Mouse (Mus musculus) midbrain, embryonic 16.5 days (tissue): ENCODE data around the gene Amacr. TPM values are rescaled to one million over a fixed set of nuclear protein-coding genes. Genes with fewer than 3 reads are reported as not detected.

Experiments used
- ATAC-seq: fragments of 200-750 bp; cut with Nextera tagmentation; 2 replicates; pipeline ENCODE4 v1.8.0; 2017; ENCODE audit warnings: moderate TSS enrichment
- H3K27ac ChIP-seq: fragments of 300-500 bp; sonication (generic); 2 replicates; pipeline ENCODE4 v1.5.1; 2014; ENCODE audit warnings: mild to moderate bottlenecking, low read length, mixed read lengths
- H3K27me3 ChIP-seq: fragments of 300-500 bp; sonication (generic); 2 replicates; pipeline ENCODE4 v1.6.1; 2014; ENCODE audit warnings: low read depth, low read length, mixed read lengths; ENCODE audit not compliant: control insufficient read depth, insufficient read depth
- H3K36me3 ChIP-seq: fragments of 300-500 bp; sonication (generic); 2 replicates; pipeline ENCODE4 v1.6.1; 2014; ENCODE audit warnings: mild to moderate bottlenecking, low read length, moderate library complexity, mixed read lengths; ENCODE audit not compliant: control insufficient read depth, insufficient read depth
- H3K4me1 ChIP-seq: fragments of 300-500 bp; sonication (generic); 2 replicates; pipeline ENCODE4 v1.6.1; 2014; ENCODE audit warnings: mild to moderate bottlenecking, low read length, mixed read lengths; ENCODE audit not compliant: control insufficient read depth, insufficient read depth
- H3K4me2 ChIP-seq: fragments of 300-500 bp; sonication (generic); 2 replicates; pipeline ENCODE4 v1.6.1; 2014; ENCODE audit warnings: mild to moderate bottlenecking, low read length, mixed read lengths
- H3K4me3 ChIP-seq: fragments of 300-500 bp; sonication (generic); 2 replicates; pipeline ENCODE4 v1.5.1; 2014; ENCODE audit warnings: low read depth, mild to moderate bottlenecking, low read length, moderate library complexity, mixed read lengths
- H3K9ac ChIP-seq: fragments of 300-500 bp; sonication (generic); 2 replicates; pipeline ENCODE4 v1.6.1; 2014; ENCODE audit warnings: low read depth, low read length, mixed read lengths
- H3K9me3 ChIP-seq: fragments of 300-500 bp; sonication (generic); replicated peaks from 2 replicates; pipeline ENCODE4 v1.6.1; 2014; ENCODE audit warnings: mild to moderate bottlenecking, low read length, mixed read lengths; ENCODE audit not compliant: control insufficient read depth, poor library complexity, severe bottlenecking
- WGBS: fragments of 180-500 bp; shearing (Covaris S2); extraction: QIAGEN DNeasy Blood & Tissue Kit; methylation state at CpG from one replicate; pipeline ENCODE4 v1.1.7; 2014; 5-methylcytosine and 5-hydroxymethylcytosine counted together
- polyA plus RNA-seq: library from polyadenylated mRNA; unstranded; fragments of >200 nt; fragmentation: Nextera tagmentation; extraction: Ambion mirVana; gene quantifications from 2 replicates; pipeline ENCODE4 v1.2.1, GENCODE M21; 2015

Gene Amacr
- polyA plus RNA-seq, 1 experiment from 2014 or later: 10.8 TPM

- Histone ChIP-seq H3K27me3 (no peaks in the 10 kb centered on the region), H3K36me3 (no peaks in the 10 kb centered on the region), H3K4me2 (no peak overlapping the region), H3K9me3 (no peaks in the 10 kb centered on the region), H3K4me1 (no peaks in the 10 kb centered on the region), H3K4me3 (no peak overlapping the region), H3K27ac (no peak overlapping the region), H3K9ac (no peak overlapping the region)
- no peak for ATAC-seq
- 88% methylated on average over 6 of the region's 6 CpGs for WGBS
Measured at GRCm38 (mm10) chr15:11004646-11005045, 23.1 kb downstream of the Amacr start.

- no peak overlapping the region for H3K4me2 ChIP-seq
- no peaks in the 10 kb centered on the region for H3K9me3 ChIP-seq
- H3K27ac ChIP-seq: no peak overlapping the region
- H3K36me3 ChIP-seq: no peaks in the 10 kb centered on the region
- H3K9ac ChIP-seq: no peak overlapping the region
- WGBS: 31% methylated on average over 5 of the region's 5 CpGs
- no peaks in the 10 kb centered on the region for H3K27me3 ChIP-seq
- H3K4me3 ChIP-seq: no peak overlapping the region
- ATAC-seq: no peak
- no peaks in the 10 kb centered on the region for H3K4me1 ChIP-seq
Measured at GRCm38 (mm10) chr15:11008756-11009155, 27.2 kb downstream of the Amacr start.

GRCm38 (mm10) chr15:11010976-11011548, 29.5 kb downstream of the Amacr start:
- Histone ChIP-seq H3K27ac (no peak overlapping the region), H3K36me3 (no peaks in the 10 kb centered on the region), H3K9ac (no peak overlapping the region), H3K27me3 (no peaks in the 10 kb centered on the region), H3K9me3 (no peaks in the 10 kb centered on the region), H3K4me3 (no peak overlapping the region), H3K4me1 (no peaks in the 10 kb centered on the region), H3K4me2 (no peak overlapping the region)
- no peak for ATAC-seq
- WGBS: 96% methylated on average over 11 of the region's 11 CpGs

GRCm38 (mm10) chr15:11014931-11015330, 33.4 kb downstream of the Amacr start:
- Histone ChIP-seq H3K4me1 (no peaks in the 10 kb centered on the region), H3K27me3 (no peaks in the 10 kb centered on the region), H3K4me2 (no peak overlapping the region), H3K36me3 (no peaks in the 10 kb centered on the region), H3K27ac (no peak overlapping the region), H3K4me3 (no peak overlapping the region), H3K9me3 (no peaks in the 10 kb centered on the region), H3K9ac (no peak overlapping the region)
- ATAC-seq: no peak
- WGBS: 20% methylated on average over 2 of the region's 2 CpGs

GRCm38 (mm10) chr15:11026801-11027561, 45.4 kb downstream of the Amacr start:
- no peaks in the 10 kb centered on the region for H3K27me3 ChIP-seq
- H3K4me1 ChIP-seq: no peaks in the 10 kb centered on the region
- H3K9ac ChIP-seq: no peak overlapping the region
- no peak for ATAC-seq
- no peak overlapping the region for H3K4me2 ChIP-seq
- 79% methylated on average over 4 of the region's 4 CpGs for WGBS
- H3K36me3 ChIP-seq: no peaks in the 10 kb centered on the region
- H3K27ac ChIP-seq: no peak overlapping the region
- no peaks in the 10 kb centered on the region for H3K9me3 ChIP-seq
- H3K4me3 ChIP-seq: no peak overlapping the region

- H3K27me3 ChIP-seq: peaks cover 13% of the 10 kb centered on the region
- H3K4me1 ChIP-seq: no peaks in the 10 kb centered on the region
- H3K36me3 ChIP-seq: no peaks in the 10 kb centered on the region
- H3K4me3 ChIP-seq: no peak overlapping the region
- no peaks in the 10 kb centered on the region for H3K9me3 ChIP-seq
- H3K9ac ChIP-seq: no peak overlapping the region
- H3K4me2 ChIP-seq: no peak overlapping the region
- ATAC-seq: no peak
- no peak overlapping the region for H3K27ac ChIP-seq
- 68% methylated on average over 3 of the region's 3 CpGs for WGBS
Measured at GRCm38 (mm10) chr15:11030188-11030587, 48.6 kb downstream of the Amacr start.

- WGBS: 4% methylated on average over 34 of the region's 34 CpGs
- no peaks in the 10 kb centered on the region for H3K36me3 ChIP-seq
- H3K27ac ChIP-seq: no peak overlapping the region
- H3K4me1 ChIP-seq: peaks cover 19% of the 10 kb centered on the region; the same call in 1 of the 2 replicates
- H3K9me3 ChIP-seq: no peaks in the 10 kb centered on the region
- peak overlapping the region; percentile 81 for H3K4me2 ChIP-seq
- H3K9ac ChIP-seq: 0 out of 2 replicates have a peak overlapping the region, but pooled peaks have one; percentile 59
- peak; percentile 41; the same call in 1 of the 2 replicates for ATAC-seq
- peak overlapping the region; percentile 44 for H3K4me3 ChIP-seq
- H3K27me3 ChIP-seq: peaks cover 39% of the 10 kb centered on the region
Measured at GRCm38 (mm10) chr15:11035947-11036474, 54.5 kb downstream of the Amacr start.

GRCm38 (mm10) chr15:11036535-11037375, 55.2 kb downstream of the Amacr start:
- Histone ChIP-seq H3K27me3 (peaks cover 39% of the 10 kb centered on the region), H3K4me3 (peak overlapping the region; percentile 44), H3K9me3 (no peaks in the 10 kb centered on the region), H3K4me1 (peaks cover 19% of the 10 kb centered on the region; the same call in 1 of the 2 replicates), H3K4me2 (peak overlapping the region; percentile 81), H3K27ac (no peak overlapping the region), H3K36me3 (no peaks in the 10 kb centered on the region), H3K9ac (peak overlapping the region; percentile 59)
- 1% methylated on average over 49 of the region's 49 CpGs for WGBS
- ATAC-seq: peak; percentile 58
